Mouse (Mus musculus) neural tube, embryonic 10.5 days (tissue): ENCODE results near the gene Fam163a.

ENCODE experiments used
- DNase-seq: peaks from one replicate; pipeline ENCODE4 v3.0.0-alpha.2; 2017; ENCODE audit warnings: low spot score; ENCODE audit errors: extremely low spot score

Gene Fam163a

DNA sequence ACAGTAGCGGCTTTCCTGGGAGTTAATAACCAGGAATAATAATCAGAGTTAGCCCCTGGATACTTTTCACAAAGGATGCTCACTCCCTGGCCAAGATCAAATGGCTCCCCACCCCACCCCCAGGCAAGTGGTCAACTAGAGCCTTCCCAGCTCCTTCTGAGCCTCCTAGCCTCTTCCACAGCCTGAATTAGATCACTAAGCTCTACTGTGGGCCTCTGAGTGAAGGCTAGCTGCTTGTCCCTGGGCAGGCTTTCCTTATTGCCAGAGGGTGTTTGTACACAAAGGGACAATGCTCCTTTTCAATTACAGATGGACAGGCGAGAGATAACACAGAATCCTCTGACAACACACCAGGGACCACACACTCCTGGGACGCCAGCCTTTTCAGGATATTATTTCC lies 2.2 kb downstream of the Fam163a start:
- no peak for DNase-seq

DNA sequence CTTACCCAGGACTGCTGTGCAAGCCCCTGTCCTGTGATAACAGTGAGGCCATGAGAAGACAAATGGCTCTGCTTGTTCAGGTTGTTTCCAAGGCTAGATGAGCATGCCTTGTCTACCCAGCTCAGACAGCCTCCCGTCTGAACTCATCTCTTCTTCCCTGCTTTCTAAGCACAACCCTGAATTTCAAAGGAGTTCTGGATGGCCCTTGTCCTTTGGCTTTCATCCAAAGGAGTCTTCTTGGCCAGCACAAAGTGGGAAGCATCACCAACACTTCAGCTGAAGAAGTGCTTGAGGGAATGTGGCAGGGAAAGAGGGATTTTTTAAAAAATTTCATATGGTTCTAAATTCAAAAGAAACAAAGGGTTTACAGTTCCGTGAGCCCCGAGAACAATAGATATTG lies 3.8 kb downstream of the Fam163a start:
- DNase-seq: no peak

DNA sequence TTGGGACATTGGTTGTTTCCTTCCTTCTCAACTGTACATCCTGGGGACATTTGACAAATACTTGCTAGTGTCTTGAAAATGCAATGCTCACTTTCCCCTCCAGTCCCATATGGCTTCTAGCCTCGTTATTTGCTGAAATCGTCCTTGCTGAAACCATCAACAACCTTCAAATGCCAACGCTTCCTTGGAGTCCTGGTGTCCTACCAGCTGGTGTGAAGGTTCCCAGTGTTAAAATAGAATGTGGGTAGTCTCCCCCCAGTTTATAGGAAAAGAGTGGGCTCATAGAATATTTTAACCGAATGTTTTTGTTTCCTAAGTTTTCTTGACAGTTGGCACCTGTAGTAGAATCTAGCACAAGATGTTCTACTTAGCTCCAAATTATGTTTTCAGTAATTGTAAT lies 7.2 kb downstream of the Fam163a start:
- DNase-seq: no peak

DNA sequence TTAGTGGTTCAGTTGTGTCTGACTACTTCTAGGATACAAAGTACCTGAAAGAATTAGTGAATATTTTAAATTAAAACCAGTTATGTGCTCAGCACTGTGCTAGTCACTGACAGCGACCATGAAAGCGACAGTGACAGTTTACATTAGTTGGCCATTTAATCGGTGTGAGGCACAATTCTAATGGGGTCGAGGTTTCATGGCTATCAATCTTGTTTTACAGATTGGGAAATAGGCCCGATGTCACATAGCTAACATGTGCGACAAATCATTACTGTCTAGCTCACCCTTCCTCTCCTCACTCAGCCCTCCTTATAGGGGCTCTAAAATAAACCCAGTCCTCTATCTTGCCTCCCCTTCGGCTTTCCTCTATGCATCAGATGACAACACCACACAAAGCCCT lies 11.5 kb downstream of the Fam163a start:
- no peak for DNase-seq

DNA sequence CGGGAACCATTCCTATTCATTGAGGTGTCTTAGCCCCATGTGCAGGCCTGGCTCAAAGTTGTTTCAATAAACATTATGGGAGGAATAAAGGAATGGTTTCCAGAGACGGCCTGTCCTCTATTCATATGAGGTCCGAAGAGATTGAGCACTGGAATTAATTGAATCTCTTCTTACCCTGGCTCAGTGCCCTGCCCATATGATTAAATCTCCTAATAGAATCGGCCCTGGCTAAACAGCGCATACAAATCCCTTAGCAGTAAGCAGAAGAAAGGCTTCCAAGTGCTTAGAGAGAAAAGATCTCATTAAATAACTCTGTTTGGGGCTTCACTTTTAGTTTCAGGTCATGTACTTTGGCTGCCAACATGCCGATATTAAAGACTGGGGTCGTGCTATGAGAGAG lies 12.0 kb downstream of the Fam163a start:
- DNase-seq: no peak

DNA sequence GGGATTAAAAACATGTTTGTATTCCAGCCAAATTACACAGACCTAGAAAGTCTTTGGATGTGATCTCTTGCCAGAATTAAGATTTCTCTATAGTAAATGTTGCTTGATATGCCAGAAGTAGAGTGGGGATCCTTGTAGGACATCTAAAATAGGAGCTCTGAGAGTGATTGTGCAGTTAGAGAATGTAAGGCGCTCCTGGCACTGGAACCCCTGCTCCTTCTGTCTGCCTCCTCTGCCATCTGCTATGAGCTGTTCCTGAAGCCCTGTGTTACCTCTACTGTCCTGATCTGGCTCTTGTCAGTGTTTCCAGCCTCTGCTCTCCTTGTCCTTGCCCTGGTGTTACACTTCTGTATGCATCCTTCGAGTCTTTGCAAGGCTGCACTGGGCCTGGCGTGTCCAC lies 18.2 kb downstream of the Fam163a start:
- DNase-seq: no peak

DNA sequence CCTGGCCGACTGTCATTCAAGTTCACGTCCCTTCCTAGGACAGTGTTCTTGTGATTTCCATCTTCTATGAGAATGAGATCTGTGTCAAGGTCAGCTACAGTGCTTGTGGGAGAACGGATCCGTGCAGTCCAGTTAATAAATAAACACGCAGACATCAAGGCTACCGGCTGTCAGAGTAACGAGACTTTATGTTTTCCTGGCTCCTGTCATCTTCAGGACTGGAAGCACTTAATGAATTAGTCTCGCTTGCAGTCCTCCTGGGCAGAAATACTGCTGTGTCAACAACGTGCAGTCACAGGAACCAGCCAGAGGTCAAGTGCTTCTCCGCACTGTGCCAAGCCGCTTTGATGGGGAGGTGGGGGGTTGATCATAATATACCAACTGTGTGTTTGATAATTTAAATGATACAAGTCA lies 20.7 kb downstream of the Fam163a start:
- no peak for DNase-seq

DNA sequence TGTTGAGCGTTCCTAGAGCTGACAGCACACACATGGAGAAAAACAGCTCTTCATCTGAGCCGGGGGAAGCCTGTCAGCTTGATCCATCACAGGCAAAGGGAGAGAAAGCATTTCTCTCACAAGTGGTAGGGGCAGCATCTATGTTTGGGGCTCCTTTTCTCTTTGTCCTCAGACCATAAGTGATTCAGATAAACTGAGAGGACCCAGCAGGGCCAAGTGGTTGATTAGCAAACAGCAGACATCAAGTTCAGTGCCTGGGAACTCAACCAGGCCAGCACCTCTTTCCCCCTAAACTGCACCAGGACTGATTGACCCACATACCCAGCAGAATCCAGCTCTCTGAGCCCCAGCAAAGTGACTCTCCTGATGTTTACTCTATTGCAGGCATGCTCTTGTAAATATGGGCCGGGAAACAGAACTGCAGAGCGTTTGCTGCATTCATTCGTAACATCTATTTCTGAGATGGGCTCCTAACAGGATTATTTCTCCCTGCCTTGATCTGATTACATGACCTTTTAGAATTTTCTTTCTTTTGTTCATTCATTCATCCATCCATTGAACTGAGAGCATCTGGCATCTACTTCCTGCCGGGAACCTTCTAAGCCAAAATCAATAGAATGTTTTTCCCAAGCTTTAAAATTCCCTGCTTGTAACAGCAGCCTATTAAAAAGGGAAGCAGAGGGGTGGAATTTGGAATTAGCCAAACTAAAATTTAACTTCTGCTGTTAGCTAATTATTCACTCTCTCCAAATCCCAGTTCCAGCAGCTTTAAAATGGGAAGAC lies 21.5 kb downstream of the Fam163a start:
- DNase-seq: no peak

DNA sequence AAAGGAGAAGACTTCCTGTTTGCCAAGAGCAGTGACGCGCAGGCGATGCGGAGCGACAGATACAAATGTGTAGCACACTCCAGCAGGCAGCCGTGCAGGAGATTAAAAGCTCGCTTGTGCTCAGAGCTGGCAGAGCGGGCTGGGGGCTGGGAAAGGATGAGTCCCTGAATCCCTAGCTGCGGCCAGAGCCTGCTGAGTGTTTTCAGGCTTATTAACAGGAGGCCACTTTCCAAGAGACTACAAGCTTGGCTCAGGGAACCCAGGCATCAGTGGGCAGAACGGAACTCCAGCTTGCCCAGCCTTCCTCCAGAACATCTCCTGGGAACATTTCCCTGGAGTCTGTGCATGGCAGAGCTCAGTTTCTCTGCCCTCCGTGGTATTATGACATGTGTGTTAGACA lies 25.0 kb downstream of the Fam163a start:
- no peak for DNase-seq

DNA sequence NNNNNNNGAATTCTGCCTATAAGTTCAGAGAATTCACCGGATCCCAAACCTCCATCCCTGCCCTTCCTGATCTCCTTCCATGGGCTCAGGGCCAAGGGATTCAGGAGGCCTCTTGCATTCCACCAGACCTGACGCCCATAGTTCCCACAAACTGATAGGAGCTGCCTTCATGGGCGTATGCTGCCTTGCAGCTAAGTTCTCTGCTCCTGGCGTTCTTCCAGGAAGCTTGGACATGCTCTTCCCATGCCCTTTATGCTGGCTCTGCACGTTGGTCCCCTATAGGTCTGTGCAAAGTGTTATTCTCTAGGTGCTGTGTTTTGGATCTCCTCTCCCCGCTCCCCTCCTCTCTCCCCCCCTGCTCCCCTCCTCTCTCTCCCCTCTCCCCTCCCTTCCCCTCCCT lies 36.1 kb downstream of the Fam163a start:
- DNase-seq: no peak

DNA sequence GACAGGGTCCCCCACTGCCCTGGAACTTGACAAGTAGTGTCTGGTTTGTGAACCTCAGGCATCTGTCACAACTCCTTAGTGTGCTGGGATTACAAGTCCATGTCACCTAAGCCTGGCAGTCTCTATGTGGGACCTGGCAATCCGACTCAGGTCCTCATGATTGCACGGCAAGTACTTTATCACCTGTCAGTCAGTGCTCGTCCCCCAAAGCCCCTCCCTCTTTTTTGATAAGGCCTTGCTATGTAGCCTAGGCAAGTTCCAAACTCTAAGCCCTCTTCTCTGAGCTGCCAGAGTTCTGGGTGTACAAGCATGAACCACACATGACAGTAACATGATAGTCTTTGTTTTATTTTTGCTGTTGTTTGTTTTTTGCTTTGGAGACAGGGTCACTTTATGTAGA lies 88.1 kb downstream of the Fam163a start:
- no peak for DNase-seq

DNA sequence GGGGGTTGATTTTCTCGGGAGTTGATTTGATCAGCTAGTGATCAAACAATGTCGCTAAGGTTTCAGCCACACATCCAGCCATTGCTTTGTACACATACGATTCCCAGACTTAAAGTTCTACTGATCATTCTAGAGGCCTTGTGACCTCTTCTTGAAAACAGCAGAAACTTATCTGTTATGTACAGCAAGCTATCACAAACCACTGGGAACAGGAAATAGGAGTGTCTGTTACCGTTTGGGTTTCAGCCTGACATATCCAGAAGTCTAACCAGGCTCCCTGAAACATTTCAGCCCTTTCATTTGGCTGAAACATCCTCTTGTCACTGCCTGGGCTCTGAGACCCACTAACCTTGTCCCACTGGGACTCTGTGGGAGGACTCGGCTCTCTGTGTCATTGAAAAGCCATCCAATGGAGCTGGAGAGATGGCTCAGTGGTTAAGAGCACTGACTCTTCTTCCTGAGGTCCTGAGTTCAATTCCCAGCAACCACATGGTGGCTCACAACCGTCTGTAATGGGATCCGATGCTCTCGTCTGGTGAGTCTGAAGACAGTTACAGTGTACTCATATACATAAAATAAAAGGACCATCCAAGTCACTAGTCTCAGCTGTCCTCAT lies 90.8 kb downstream of the Fam163a start:
- no peak for DNase-seq

DNA sequence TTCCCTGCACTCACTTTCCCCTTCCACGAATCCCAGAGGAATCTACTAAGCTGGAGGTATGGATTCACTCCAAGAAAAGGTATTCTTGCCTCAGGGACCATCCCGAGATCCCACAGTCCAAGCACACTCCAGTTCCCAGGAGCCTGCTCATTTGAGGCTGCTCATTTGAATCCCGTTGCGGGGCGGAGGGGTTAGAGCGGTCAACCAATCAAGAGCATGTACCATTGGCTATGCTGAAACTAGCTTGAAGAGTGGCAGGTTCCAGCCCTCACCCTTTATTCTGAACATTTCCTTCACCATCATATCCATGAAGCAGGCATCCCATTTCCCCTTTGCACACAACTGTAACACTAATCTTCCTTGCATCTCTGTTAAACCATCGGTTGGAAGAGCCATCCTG lies 92.7 kb downstream of the Fam163a start:
- no peak for DNase-seq

DNA sequence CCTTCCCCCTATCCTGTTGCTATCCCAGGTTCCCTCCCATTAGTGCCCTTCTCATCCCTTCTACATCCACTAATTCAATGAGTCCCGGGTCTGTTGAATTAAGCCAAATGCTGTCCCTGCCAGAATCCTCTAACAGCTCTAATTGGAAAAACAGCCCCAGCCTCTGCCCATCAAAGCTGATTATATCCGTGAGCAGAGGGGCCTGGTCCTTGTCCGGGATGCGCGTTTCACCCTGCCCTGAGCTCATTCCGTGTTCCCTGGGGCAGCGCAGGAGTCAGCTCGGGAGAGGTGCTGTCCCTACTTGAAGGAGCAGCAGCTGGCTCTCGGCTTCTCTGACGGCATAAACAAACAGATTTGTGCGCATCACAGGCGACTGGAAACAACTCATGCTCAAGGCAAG lies 93.1 kb downstream of the Fam163a start:
- DNase-seq: no peak

DNA sequence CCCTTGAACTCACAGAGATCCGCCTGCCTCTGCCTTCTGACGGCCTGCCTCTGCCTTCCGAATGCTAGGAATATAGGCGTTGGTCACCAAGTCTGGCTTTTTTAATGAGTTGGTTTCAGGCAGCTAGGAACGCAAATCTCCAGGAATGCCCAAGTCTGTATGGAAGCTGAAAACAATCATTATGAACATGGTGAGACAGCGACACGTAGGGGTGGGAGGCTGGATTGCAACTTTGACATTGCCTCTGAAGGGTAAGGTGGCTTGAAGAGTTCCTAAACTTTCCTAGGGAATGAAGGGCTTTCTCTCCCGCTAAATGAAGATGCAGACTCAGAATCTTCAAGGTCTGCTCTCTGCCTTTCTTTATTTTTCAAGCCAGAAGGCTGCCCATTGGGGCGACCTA lies 93.7 kb downstream of the Fam163a start:
- no peak for DNase-seq

DNA sequence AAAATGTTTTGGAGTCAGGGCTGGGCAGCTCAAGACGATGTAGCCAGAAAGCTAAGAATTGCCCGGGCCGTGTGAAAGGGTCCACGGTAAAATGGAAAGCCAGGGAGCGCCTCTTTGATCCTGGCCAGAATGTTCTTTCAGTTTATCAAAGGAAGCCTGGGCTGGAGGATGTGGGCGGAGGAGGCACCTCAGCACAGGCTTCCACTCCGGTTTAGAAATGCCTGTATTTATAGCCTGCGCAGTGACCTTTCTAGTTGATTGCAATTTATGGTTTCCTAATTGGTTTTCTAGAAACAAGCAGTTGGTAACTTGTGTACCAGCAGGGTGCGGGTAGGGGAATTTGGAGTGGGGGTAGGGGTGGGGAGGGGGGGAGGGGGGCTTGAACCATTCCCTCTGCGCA lies 96.4 kb downstream of the Fam163a start:
- no peak for DNase-seq

DNA sequence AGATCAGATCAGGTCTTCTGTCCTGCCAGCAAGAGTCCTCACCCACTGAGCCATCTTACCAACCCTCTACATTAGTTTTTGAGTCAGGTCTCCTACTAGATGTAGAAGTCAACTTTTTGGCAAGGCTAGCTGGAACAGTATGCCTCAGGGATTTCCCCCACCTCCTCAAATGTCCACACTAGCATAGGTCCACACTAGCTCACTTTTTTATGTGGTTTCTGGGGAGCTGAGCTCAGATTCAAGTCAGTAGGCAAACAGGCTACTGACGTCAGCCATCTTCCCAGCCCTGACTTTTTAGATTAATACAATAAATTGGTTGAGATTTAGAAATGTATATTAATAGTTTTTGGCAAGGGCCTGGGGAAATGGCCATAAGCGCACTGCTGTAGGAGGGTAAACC lies 97.4 kb downstream of the Fam163a start:
- DNase-seq: no peak

DNA sequence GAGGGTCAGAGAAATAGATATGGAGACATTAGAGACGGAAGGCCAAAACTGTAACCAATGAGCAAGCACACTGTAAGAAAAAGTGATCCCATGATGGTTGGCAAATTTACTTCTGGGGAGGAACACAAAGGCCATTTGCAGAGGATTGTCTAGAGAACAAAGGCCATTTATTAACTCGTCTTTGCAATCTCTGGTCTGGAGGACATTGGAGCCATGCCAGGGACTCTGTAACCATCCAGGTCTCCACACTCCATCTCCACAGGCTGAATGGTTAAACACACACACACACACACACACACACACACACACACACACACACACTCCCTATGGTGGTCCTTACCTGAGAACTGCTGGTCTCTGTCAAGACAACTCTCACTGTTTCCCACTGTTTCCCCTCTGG lies 99.4 kb downstream of the Fam163a start:
- DNase-seq: no peak

DNA sequence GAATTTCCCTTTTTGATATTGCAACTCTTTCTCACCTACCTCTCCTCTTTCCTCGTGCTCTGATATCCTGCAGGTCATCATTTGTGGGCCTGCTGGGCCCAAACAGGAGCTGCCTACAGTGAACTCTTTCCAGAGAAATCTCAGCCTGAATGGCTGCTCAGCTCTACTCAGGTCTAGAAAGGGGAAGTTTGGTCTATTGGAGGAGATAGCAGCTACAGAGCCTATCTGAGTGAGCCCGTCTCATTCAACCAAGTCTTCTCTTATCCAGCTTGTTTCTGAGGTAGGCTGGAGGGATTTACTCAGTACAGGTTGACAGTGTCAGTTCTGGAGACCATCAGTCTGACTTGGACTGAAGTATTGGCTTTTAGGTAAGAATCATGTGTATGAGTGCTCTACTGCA lies 101.1 kb downstream of the Fam163a start:
- no peak for DNase-seq

DNA sequence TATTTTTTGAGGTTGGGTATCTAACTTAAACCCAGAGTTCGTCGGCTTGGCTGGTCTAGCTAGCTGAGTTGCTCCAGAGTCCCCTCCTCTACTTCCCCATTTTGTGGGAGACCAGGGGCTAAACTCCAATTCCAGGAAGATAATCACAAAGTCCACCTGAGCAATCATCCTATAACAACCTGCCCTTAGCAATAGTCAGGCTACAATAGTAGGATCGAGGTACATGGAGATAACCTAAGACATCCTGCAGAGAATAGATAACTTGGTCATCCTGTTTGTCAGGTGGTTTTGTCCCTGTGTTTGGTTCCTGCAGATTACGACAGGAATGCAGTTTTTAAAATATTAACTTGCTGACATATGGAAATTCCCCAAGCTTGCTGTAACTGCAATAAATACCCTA lies 113.0 kb downstream of the Fam163a start:
- DNase-seq: no peak

DNA sequence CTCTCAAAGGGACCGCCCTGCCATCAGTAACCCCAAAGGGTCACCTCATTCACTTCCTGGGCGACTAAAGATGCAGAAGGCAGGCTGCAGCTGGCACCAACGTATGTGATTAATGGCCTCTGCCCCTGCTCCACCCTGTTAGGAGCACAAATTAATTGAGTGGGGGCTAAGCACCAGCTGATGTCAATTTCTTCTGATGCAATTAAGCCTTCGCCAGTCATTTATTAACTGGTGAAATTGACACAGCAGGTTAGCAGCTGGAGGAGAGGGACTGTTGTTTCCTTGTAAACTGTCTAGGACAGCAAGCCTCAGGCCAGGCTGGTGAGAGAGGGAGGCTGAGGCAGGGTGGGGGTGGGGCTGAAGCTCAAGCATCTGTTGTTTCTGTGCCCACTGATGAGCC lies 114.8 kb downstream of the Fam163a start:
- no peak for DNase-seq

DNA sequence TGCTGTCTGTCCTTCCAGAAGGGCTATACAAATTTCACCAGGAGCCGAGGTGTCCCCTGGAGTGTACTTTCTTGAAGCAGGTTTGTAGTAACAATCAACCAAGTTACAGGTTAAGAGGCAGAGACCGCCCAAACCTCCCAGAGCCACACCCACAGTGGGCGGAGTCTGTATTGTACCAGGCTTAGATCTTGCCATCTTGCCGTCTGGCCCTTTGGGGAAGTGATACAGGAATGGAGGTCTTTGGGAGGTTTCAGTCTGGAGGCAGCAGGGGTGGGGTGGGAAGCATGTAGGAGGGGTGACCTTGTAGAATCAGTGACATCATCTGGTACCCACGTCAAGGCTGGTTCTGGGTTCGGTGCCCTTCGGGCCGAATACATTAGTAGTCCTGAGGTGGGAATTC lies 115.3 kb downstream of the Fam163a start:
- DNase-seq: no peak

DNA sequence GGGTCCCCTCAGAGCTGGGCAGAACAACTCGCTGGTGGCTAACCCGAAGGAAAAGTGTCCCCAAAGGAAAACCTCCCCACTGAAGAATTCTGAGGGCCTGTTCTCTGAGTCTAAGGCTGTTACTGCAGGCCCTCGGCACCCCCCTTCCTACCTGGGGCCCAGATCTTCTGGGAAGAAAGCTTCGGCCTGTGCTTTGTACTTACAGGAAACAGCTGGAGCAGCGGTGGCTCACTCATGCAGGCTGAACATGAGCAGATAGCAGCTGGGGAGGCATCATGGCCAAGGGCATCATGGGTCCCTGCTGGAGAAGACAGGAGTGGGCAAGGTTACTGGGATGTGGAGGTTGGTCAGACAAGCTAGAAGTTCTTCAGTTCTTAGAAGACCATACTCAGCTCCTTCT lies 117.2 kb downstream of the Fam163a start:
- no peak for DNase-seq
